Mouse (Mus musculus) large intestine, adult 2 months (tissue): ENCODE results near the gene Ano4. TPM values are rescaled to one million over a fixed set of nuclear protein-coding genes. Genes with fewer than 3 reads are reported as not detected.
"Not testable (repeated sequence)": the region's sequence is repeated elsewhere in the genome, so short reads cannot be mapped to it uniquely, and the experiment has no call there.

ENCODE experiments used
- DNase-seq: peaks from one replicate; pipeline ENCODE4 v3.0.0-alpha.2; 2012; ENCODE audit warnings: low read depth, low spot score
- WGBS: fragments of 180-500 bp; shearing (Covaris S2); methylation state at CpG from one replicate; pipeline ENCODE4 v1.1.7; 2018; 5-methylcytosine and 5-hydroxymethylcytosine counted together
- polyA plus RNA-seq: library from polyadenylated mRNA; depleted of rRNA; stranded (reverse); fragments of >200 nt; gene quantifications from 2 replicates; pipeline ENCODE4 v1.2.3, GENCODE M21; 2012

Gene Ano4
- polyA plus RNA-seq, 1 experiment: 0.05 TPM

- 97% methylated on average over 1 of the region's 1 CpGs for WGBS
- no peak for DNase-seq
Measured at GRCm38 (mm10) chr10:89164533-89164932, 180.0 kb downstream of the Ano4 start.

DNA sequence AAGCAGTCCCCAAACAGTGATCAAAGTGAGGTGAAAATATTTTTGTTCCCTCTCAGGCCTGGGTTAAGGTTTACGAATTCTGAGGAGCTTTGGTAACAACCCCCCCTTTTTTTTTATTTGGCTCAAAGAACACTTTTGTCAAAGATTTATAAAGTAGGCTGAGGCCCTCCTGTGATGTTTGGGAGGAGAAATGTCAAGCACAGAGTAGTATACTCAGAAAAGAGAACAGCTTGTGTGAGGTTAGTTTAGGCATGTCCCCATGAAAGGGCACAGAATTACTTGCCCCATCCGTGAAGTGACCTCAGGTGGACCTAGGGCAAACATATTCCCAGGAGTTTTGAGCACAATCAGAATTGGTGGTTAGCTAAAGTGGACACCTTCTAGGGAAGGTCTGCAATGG lies 189.1 kb downstream of the Ano4 start:
- no peak for DNase-seq
- WGBS: 42% methylated on average over 2 of the region's 2 CpGs

- WGBS: 47% methylated on average over 2 of the region's 2 CpGs
- no peak for DNase-seq
Measured at GRCm38 (mm10) chr10:89154797-89155465, 189.6 kb downstream of the Ano4 start.

GRCm38 (mm10) chr10:89149166-89149565 lies 195.4 kb downstream of the Ano4 start:
- no peak for DNase-seq
- WGBS: 75% methylated on average over 11 of the region's 11 CpGs

DNA sequence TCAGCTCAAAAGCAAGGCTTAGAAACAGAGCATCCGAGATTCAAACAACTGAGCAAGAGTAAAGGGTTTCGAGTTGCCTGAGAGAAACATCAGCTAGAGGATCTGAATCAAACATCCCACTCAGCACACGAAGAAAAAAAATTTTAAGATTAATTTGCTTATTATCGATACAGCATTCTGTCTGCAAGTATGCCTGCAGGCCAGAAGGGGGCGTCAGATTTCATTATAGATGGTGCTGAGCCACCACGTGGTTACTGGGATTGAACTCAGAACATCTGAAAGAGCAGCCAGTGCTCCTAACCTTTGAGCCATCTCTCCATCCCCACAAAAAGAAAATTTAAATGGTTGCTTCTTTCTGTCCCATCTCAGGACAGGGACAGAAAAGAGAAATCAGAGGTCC lies 223.2 kb downstream of the Ano4 start:
- WGBS: 52% methylated on average over 6 of the region's 6 CpGs
- no peak for DNase-seq

- no peak for DNase-seq
- WGBS: 80% methylated on average over 6 of the region's 6 CpGs
Measured at GRCm38 (mm10) chr10:89114381-89114780, 230.2 kb downstream of the Ano4 start.

DNA sequence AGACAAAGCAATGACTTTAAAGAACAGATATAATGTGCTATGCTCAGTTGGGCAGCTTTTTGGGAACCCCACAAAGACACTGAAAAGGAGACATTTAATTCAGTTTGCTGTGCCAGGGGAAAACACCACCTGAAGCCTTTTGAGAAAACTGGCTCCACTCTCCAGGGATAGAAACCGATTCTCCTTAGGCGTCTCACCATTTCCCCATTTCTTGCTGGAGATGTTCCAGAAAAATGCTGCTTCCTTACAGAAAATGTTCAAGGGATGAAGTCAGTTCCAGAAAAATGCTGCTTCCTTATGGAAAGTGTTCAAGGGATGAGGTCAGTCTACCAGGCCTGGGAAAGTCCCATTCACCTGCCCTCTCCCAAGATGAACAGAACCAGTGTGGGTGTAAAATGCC lies 233.1 kb downstream of the Ano4 start:
- WGBS: 52% methylated on average over 2 of the region's 2 CpGs
- no peak for DNase-seq

GRCm38 (mm10) chr10:89110917-89111316 lies 233.6 kb downstream of the Ano4 start:
- no peak for DNase-seq
- 88% methylated on average over 1 of the region's 1 CpGs for whole genome bisulfite sequencing

- no peak for DNase-seq
- WGBS: 39% methylated on average over 2 of the region's 2 CpGs
Measured at GRCm38 (mm10) chr10:89103594-89103993, 241.0 kb downstream of the Ano4 start.

DNA sequence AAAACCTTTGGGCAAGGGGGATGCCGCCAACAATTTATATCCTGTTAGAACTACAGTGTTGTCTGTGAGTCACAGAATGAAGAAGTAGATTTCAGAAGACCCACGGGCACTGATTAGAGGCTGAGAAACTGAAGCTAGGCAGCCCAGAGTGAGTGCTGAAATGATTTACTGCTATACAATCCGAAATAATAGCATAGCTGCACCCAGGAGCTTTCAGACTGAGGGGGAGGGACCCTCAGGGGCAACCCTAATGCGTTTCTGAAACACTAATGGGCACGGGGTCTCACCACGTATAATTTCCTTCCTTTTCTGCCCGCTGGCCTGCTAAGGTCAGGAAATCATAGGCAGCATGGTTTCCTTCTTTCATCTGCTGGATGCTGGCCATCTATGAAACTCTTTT lies 242.5 kb downstream of the Ano4 start:
- no peak for DNase-seq
- 45% methylated on average over 7 of the region's 7 CpGs for WGBS

- DNase-seq: no peak
- 59% methylated on average over 4 of the region's 4 CpGs for WGBS
Measured at GRCm38 (mm10) chr10:89098183-89098582, 246.4 kb downstream of the Ano4 start.

GRCm38 (mm10) chr10:89092350-89093040 lies 252.1 kb downstream of the Ano4 start:
- WGBS: 69% methylated on average over 9 of the region's 9 CpGs
- no peak for DNase-seq

- WGBS: 84% methylated on average over 5 of the region's 5 CpGs
- DNase-seq: no peak
Measured at GRCm38 (mm10) chr10:89077447-89077846, 267.1 kb downstream of the Ano4 start.

DNA sequence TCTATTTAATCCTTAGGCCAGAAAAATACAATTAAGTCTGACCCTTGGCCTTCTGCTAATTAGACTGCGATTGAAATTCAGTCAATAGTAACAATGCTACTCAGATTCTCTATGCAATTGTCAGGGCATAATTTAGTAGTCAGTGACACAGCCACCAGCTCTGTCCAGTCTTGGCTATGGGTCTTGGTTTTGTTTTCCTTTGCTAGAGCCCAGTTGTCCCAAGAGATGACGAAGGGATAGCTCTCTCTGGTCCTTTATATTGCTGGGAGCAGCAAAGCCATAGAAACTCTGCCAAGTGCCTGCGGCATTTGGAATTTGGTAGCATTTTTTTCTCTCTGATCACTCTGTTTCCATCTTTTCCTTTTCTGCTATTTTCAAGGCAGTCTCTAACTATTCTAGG lies 288.7 kb downstream of the Ano4 start:
- no peak for DNase-seq
- 83% methylated on average over 3 of the region's 3 CpGs for WGBS

DNA sequence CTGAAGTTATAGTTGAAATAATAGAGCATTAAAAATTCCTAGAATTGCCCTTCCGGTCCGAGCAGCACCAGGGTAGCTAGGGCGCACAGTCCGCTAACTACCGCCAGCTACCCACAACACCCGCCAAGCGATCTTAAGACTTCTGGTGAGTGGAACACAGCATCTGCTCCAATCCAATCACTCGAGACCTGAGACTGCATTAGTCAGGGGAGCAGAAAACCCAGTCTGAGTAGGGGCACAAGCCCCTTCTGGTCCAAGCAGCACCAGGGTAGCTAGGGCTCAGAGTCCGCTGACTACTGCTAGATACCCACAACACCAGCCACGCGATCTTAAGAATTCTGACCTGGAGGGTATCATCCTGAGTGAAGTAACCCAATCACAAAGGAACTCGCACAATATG lies 299.6 kb downstream of the Ano4 start:
- 90% methylated on average over 12 of the region's 12 CpGs for WGBS
- not testable (repeated sequence) for DNase-seq

GRCm38 (mm10) chr10:89044166-89044565 lies 300.4 kb downstream of the Ano4 start:
- 91% methylated on average over 1 of the region's 1 CpGs for WGBS
- no peak for DNase-seq

DNA sequence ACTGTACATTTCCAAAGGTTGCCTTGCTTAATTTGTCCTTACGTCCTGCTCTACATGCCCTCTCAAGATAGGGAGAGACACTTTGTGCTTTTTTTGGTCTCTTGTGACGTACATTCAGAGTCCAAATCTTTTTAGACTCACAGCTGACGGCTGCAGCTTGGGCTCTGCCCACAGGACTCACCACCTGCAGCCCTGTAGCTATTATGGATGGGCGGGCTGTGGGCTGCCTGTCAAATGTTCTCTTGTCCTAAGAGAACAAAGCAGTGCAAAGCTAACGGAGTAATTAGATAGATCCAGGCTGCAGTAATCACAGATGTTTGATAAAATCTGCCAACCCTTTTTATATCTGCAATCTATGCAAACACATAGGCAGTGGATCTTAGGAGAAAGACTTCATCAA lies 325.6 kb downstream of the Ano4 start:
- 59% methylated on average over 5 of the region's 5 CpGs for WGBS
- no peak for DNase-seq

DNA sequence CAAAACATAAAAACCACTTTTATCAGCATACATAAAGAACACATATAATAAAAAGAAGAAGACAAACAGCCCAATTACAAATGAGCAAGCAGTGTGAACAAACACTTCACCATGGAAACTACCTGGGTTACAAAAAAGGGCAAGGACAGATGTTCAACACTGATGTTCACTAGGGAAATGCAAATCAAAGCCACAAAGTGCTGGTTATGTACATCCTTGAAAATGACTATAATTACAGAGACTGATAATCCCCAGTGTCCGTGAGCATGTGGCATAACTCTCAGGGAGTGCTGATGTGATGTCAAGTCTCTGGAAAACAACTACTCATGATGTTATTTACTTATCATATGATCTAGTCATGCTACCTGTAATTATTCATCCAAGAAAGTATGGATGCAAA lies 336.3 kb downstream of the Ano4 start:
- WGBS: 65% methylated on average over 1 of the region's 1 CpGs
- DNase-seq: no peak

DNA sequence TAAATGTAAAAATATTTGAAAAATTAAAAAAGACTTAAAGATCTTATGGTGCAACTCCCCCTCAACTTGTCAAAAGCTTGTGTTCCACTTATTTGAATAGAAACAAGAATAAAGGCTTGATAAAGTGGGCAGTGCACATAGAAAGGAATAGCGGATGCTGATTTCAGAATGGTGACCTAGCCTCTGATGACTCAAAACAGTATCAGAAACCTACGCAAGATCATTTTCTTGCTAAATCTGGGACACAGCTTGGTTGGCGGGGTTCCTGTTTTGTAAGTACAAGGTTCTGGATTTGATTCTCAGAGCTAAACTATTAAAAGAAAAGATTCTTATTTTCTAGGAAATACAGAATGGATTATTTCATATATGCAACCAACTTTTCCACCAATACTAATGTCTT lies 340.0 kb downstream of the Ano4 start:
- DNase-seq: no peak
- WGBS: 96% methylated on average over 3 of the region's 3 CpGs

- WGBS: 51% methylated on average over 6 of the region's 6 CpGs
- DNase-seq: no peak
Measured at GRCm38 (mm10) chr10:88986925-88987324, 357.6 kb downstream of the Ano4 start.

DNA sequence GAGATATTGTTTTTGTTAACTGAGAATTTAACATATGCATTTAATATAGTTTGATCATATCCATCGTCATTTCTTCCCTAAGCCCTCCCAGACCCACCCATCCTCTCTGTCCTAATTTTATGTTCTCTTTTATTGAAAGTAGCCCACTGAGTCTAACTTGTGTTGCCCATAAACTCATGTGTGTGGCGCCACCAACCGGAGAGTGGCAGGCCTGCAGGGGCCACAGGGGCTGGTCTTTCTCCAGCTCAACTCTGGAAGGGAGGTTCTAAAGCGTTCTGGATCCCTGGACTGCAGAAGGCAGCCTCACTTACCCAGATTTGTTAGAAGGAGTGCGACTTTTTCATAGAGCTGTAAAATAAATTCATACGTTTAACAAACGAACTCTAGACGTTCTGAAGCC lies 361.1 kb downstream of the Ano4 start:
- WGBS: 25% methylated on average over 8 of the region's 8 CpGs
- no peak for DNase-seq

DNA sequence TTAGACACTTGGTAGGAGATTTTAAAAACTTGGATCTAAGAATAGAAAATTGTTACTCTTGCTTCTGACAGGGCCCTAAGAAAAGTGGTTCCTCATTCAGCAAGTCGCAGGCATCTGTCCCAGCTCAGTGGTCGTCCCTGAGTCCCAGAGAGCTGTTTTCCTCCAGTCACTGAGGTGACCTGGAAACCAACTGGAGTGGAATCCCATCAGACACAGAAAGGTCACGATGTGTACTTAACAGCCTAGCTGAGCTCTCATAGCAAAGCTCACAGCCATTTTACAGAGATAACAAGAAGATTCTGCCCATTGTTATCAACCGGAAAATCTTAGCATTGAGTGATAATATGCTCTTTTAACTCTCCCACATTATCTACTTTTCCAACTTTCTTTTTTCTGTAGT lies 365.1 kb downstream of the Ano4 start:
- DNase-seq: no peak
- 76% methylated on average over 4 of the region's 4 CpGs for WGBS
